Mouse (Mus musculus) heart, postnatal 10 days (tissue): ENCODE data around the gene Nub1. TPM values are rescaled to one million over a fixed set of nuclear protein-coding genes. Genes with fewer than 3 reads are reported as not detected.

Source experiments
- DNase-seq, 2 experiments: peaks; one replicate each; pipeline ENCODE4 v3.0.0; 2021
- intact Hi-C: fragments of 180-260 bp; cut with DNase I; formaldehyde crosslinking; loops from one replicate; pipeline ENCODE4 v1.15.1; 2025
- total RNA-seq, 2 experiments: library from RNA; stranded (reverse); gene quantifications; 2 replicates each; pipeline ENCODE4 v1.2.3; 2021

The Nub1 gene
- total RNA-seq, 2 experiments from 2014 or later, result 29.3 to 31.6 TPM

- intact Hi-C loops, result no loop called here
- DNase-seq, result no peak
These were observed 48.6 kb downstream of the Nub1 start for GRCm38 (mm10) chr5:24733771-24734426.

- no peak for DNase-seq
- intact Hi-C loops, result no loop called here
These were observed 52.3 kb downstream of the Nub1 start for GRCm38 (mm10) chr5:24737595-24737994.

- intact Hi-C loops, result no loop called here
- no peak for DNase-seq
These were observed 53.2 kb downstream of the Nub1 start for GRCm38 (mm10) chr5:24738517-24738916.

GRCm38 (mm10) chr5:24739141-24739753, 53.9 kb downstream of the Nub1 start:
- peak; percentile 91 for DNase-seq
- intact Hi-C loops, result no loop called here

GRCm38 (mm10) chr5:24741172-24741885, 56.0 kb downstream of the Nub1 start:
- DNase-seq, result no peak
- intact Hi-C loops, result no loop called here

- intact Hi-C loops, result no loop called here
- no peak for DNase-seq
These were observed 58.6 kb downstream of the Nub1 start for GRCm38 (mm10) chr5:24743956-24744355.

- intact Hi-C loops, result loop anchor here (5.0 kb wide), 1 partner anchor 40 kb away; no protein-coding TSS in a partner anchor
- DNase-seq, result no peak
These were observed 62.2 kb downstream of the Nub1 start for GRCm38 (mm10) chr5:24747533-24747932.

- no peak for DNase-seq
- intact Hi-C loops, result loop anchor here (2.0 to 5.0 kb wide), 3 partner anchors 29 to 65 kb away; partner anchors contain the start of gene Nub1
These were observed 64.4 kb downstream of the Nub1 start for GRCm38 (mm10) chr5:24749731-24750130.

GRCm38 (mm10) chr5:24750321-24751304, 65.3 kb downstream of the Nub1 start:
- intact Hi-C loops, result loop anchor here (2.0 kb wide), 2 partner anchors 28 to 66 kb away; partner anchors contain the start of gene Nub1
- DNase-seq, result peak; percentile 92 to 94

GRCm38 (mm10) chr5:24751305-24752174, 66.2 kb downstream of the Nub1 start:
- intact Hi-C loops, result loop anchor here (2.0 kb wide), 2 partner anchors 27 to 67 kb away; partner anchors contain the start of gene Nub1
- DNase-seq, result peak; percentile 65 to 73

- intact Hi-C loops, result no loop called here
- no peak for DNase-seq
These were observed 66.8 kb downstream of the Nub1 start for GRCm38 (mm10) chr5:24752175-24752498.

GRCm38 (mm10) chr5:24756931-24757330, 71.6 kb downstream of the Nub1 start:
- no peak for DNase-seq
- intact Hi-C loops, result no loop called here

- no peak for DNase-seq
- intact Hi-C loops, result no loop called here
These were observed 72.5 kb downstream of the Nub1 start, which contains the start of gene Crygn for GRCm38 (mm10) chr5:24757816-24758215. TSS of gene Crygn (minus strand) at chr5:24758008.

Other genes with a start within 250 kb of the Nub1 start
- 100 to 1,000 TPM; 207 to 209 TPM for gene Fastk, start 240.2 kb upstream of the Nub1 start, total RNA-seq
- gene Tmub1, start 237.7 kb upstream of the Nub1 start, total RNA-seq, result 10 to 100 TPM in 1 of 2 experiments, 1 to 10 TPM in 1; 9.6 to 10.7 TPM
- 10 to 100 TPM; 83.1 to 84.8 TPM for gene Agap3, start 233.4 kb upstream of the Nub1 start, total RNA-seq
- gene Gbx1, start 158.3 kb upstream of the Nub1 start, total RNA-seq, result under 1 TPM in 1 of 2 experiments, not detected in 1; 0.10 TPM
- gene Asb10, start 144.6 kb upstream of the Nub1 start, total RNA-seq, result 10 to 100 TPM; 41.9 to 47.0 TPM
- gene 4931409K22Rik, start 128.7 kb upstream of the Nub1 start, total RNA-seq, result not detected
- gene Abcf2, start 108.1 kb upstream of the Nub1 start, total RNA-seq, result 10 to 100 TPM; 44.2 to 47.5 TPM
- gene Chpf2, start 98.8 kb upstream of the Nub1 start, total RNA-seq, result 10 to 100 TPM; 19.4 to 19.8 TPM
- 10 to 100 TPM; 61.4 to 67.8 TPM for gene Smarcd3, start 61.1 kb upstream of the Nub1 start, total RNA-seq
- 1 to 10 TPM; 1.1 to 2.5 TPM for gene Wdr86, start 45.2 kb downstream of the Nub1 start, total RNA-seq
- gene Crygn, start 72.5 kb downstream of the Nub1 start, total RNA-seq, result not detected
- gene Rheb, start 157.1 kb downstream of the Nub1 start, total RNA-seq, result 10 to 100 TPM; 84.6 to 90.3 TPM